Mouse (Mus musculus): ENCODE measurements around the gene Fam168a. TPM values are rescaled to one million over a fixed set of nuclear protein-coding genes. Genes with fewer than 3 reads are reported as not detected.

Gene Fam168a
- total and polyA plus RNA-seq, 3 experiments, result 3.1 to 19.2 TPM; not detected in 1

DNA sequence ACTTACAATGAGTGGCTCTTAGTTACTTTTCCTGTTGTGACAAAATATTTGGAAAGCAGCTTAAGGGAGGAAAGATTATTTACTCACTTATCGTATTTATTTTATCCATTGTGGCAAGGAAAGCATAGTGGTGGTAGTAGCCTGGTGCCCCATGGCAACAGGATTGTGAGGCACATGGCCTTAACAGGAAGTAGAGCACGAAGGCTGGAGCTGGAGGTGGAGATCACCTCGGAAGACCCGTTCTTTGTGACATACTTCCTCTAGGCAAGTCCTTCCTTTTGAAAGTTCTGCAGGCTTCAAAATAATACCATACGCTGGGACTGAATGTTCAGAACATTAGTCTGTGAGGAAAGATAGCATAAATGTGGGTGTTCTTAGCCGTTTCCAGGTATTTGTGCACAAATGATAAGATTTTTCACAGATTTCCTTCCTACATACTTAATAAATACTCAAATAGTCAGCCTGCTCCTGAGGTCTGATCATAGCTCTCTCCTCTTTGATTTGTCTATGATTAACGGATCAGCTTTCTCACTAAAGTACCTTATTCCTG is 63.2 kb downstream of the Fam168a start:
- Histone ChIP-seq H3K4me1 (ENCODE audit: control insufficient read depth in 1 of 2, insufficient read depth in 2 of 2, low read length in 2 of 2) (peaks cover 13 to 19% of the 10 kb centered on the region in 2 experiments), H3K4me3 (ENCODE audit: control insufficient read depth in 1 of 2, insufficient read depth in 1 of 2, low read depth in 2 of 2, low read length in 2 of 2) (no peak overlapping the region), H3K9me3 (replicated peaks; ENCODE audit: insufficient read depth, low read length) (no peaks in the 10 kb centered on the region), H3K27ac (ENCODE audit: control insufficient read depth, low read depth, low read length) (peak overlapping the region; percentile 71), H3K9ac (ENCODE audit: control insufficient read depth, low read depth, low read length, poor library complexity, severe bottlenecking) (peak overlapping the region; percentile 30; the same call in 1 of the 2 replicates), H3K27me3 (ENCODE audit: control insufficient read depth in 1 of 2, insufficient read depth in 2 of 2, low read length in 2 of 2) (no peaks in the 10 kb centered on the region), H3K79me2 (ENCODE audit: control insufficient read depth, insufficient read depth, low read length, poor library complexity) (no peaks in the 10 kb centered on the region), H3K36me3 (ENCODE audit: control insufficient read depth in 1 of 2, insufficient read depth in 2 of 2, low read length in 2 of 2) (peaks cover 0 to 22% of the 10 kb centered on the region in 2 experiments; a peak in 2 of 4 replicates)
- DNase-seq (ENCODE audit: low read depth, low spot score), result peak; percentile 67
- no peak for TF ChIP-seq TAL1 (IDR thresholded peaks at IDR 0.05; ENCODE audit: low read length)
- TF ChIP-seq KAT2A (conservative IDR thresholded peaks at IDR 0.05; ENCODE audit: low read depth, low read length), result no peak
- TF ChIP-seq SIN3A (IDR thresholded peaks at IDR 0.05; ENCODE audit: low read length), result no peak; the same call in 1 of the 2 replicates
- TF ChIP-seq ZKSCAN1 (IDR thresholded peaks at IDR 0.05; ENCODE audit: low read depth, low read length), result no peak
- TF ChIP-seq E2F4 (IDR thresholded peaks at IDR 0.05; ENCODE audit: borderline replicate concordance, low read depth, low read length), result 0 out of 2 replicates have a peak, but pooled peaks have one; percentile 33
- TF ChIP-seq GABPA (IDR thresholded peaks at IDR 0.05; ENCODE audit: low read depth, low read length), result no peak
- 0 out of 2 replicates have a peak, but pooled peaks have one; percentile 28 for TF ChIP-seq ETS1 (IDR thresholded peaks at IDR 0.05; ENCODE audit: low read depth, low read length)
- TF ChIP-seq SMC3 (IDR thresholded peaks at IDR 0.05; ENCODE audit: low read depth, low read length), result no peak
- TF ChIP-seq MXI1 (IDR thresholded peaks at IDR 0.05; ENCODE audit: low read depth, low read length), result peak; percentile 58
- no peak for TF ChIP-seq HCFC1 (IDR thresholded peaks at IDR 0.05; ENCODE audit: low read depth, low read length)
- TF ChIP-seq MEF2A (IDR thresholded peaks at IDR 0.05; ENCODE audit: extremely low read depth, insufficient replicate concordance, low read depth, low read length, poor library complexity, severe bottlenecking), result no peak
- peak; percentile 46; the same call in 1 of the 2 replicates for TF ChIP-seq RCOR1 (IDR thresholded peaks at IDR 0.05; ENCODE audit: low read depth, low read length)
- TF ChIP-seq NRF1 (IDR thresholded peaks at IDR 0.05; ENCODE audit: insufficient read depth, low read depth, low read length, poor library complexity, severe bottlenecking), result no peak
- no peak for TF ChIP-seq POLR2AphosphoS5 (IDR thresholded peaks at IDR 0.05; ENCODE audit: borderline replicate concordance, low read depth, low read length)
- TF ChIP-seq UBTF (IDR thresholded peaks at IDR 0.05; ENCODE audit: borderline replicate concordance, insufficient read depth, low read depth, low read length), result no peak
- peak; percentile 38; the same call in 1 of the 2 replicates for TF ChIP-seq TCF12 (IDR thresholded peaks at IDR 0.05; ENCODE audit: low read depth, low read length)
- no peak for TF ChIP-seq POLR2A (IDR thresholded peaks at IDR 0.05; ENCODE audit: control insufficient read depth in 1 of 2, insufficient read depth in 1 of 2, low read depth in 1 of 2, low read length in 2 of 2, poor library complexity in 1 of 2)
- TF ChIP-seq CTCF (IDR thresholded peaks at IDR 0.05 in 2 of 3, conservative IDR thresholded peaks at IDR 0.05 in 1 of 3; ENCODE audit: control insufficient read depth in 1 of 3, insufficient read depth in 1 of 3, low read depth in 2 of 3, low read length in 3 of 3, poor library complexity in 1 of 3, severe bottlenecking in 1 of 3), result no peak
- no peak for TF ChIP-seq MAZ (IDR thresholded peaks at IDR 0.05; ENCODE audit: low read depth, low read length)
- TF ChIP-seq POLR2AphosphoS2 (IDR thresholded peaks at IDR 0.05; ENCODE audit: low read length), result no peak
- no peak for TF ChIP-seq CHD1 (IDR thresholded peaks at IDR 0.05; ENCODE audit: low read depth, low read length)
- peak; percentile 88 for TF ChIP-seq MYC (IDR thresholded peaks at IDR 0.05; ENCODE audit: low read depth, low read length)
- peak; percentile 36 to 53; a peak in 3 of 4 replicates for TF ChIP-seq EP300 (IDR thresholded peaks at IDR 0.05; ENCODE audit: low read depth in 1 of 2, low read length in 2 of 2)
- no peak for TF ChIP-seq CHD2 (IDR thresholded peaks at IDR 0.05; ENCODE audit: low read length)
- TF ChIP-seq ZMIZ1 (IDR thresholded peaks at IDR 0.05; ENCODE audit: low read depth, low read length), result no peak
- TF ChIP-seq MAFK (IDR thresholded peaks at IDR 0.05; ENCODE audit: borderline replicate concordance, low read depth, low read length), result 0 out of 2 replicates have a peak, but pooled peaks have one; percentile 30
- TF ChIP-seq USF1 (IDR thresholded peaks at IDR 0.05; ENCODE audit: low read depth, low read length), result 0 out of 2 replicates have a peak, but pooled peaks have one; percentile 14
- TF ChIP-seq GATA1 (IDR thresholded peaks at IDR 0.05; ENCODE audit: low read depth, low read length), result no peak
- peak; percentile 93 for TF ChIP-seq MAX (IDR thresholded peaks at IDR 0.05; ENCODE audit: low read length)
- TF ChIP-seq TBP (IDR thresholded peaks at IDR 0.05; ENCODE audit: low read depth, low read length), result no peak
- TF ChIP-seq ZNF384 (IDR thresholded peaks at IDR 0.05; ENCODE audit: low read depth, low read length), result no peak
- TF ChIP-seq MYB (IDR thresholded peaks at IDR 0.05; ENCODE audit: low read depth, low read length), result no peak
- no peak for TF ChIP-seq ZC3H11A (IDR thresholded peaks at IDR 0.05; ENCODE audit: low read depth, low read length)
- no peak for TF ChIP-seq JUND (IDR thresholded peaks at IDR 0.05; ENCODE audit: low read depth, low read length)
- peak; percentile 49; the same call in 1 of the 2 replicates for TF ChIP-seq ELF1 (IDR thresholded peaks at IDR 0.05; ENCODE audit: low read depth, low read length)
- no peak for TF ChIP-seq RAD21 (IDR thresholded peaks at IDR 0.05; ENCODE audit: low read depth, low read length)
- TF ChIP-seq BHLHE40 (IDR thresholded peaks at IDR 0.05; ENCODE audit: borderline replicate concordance, low read depth, low read length), result no peak
